Mouse (Mus musculus) thymus, postnatal 0 days (tissue): ENCODE data around the gene Rnd2. TPM values are rescaled to one million over a fixed set of nuclear protein-coding genes. Genes with fewer than 3 reads are reported as not detected.

Experiments used
- microRNA-seq: library from miRNA; unstranded; fragments of <30 nt; microRNA quantifications from one replicate; pipeline ENCODE4, GENCODE M21; 2016; ENCODE audit warnings: borderline number of aligned reads
- polyA plus RNA-seq: library from polyadenylated mRNA; unstranded; fragments of >200 nt; fragmentation: Nextera tagmentation; extraction: Ambion mirVana; gene quantifications from 2 replicates; pipeline ENCODE4 v1.2.1, GENCODE M21; 2015

Gene Rnd2
- polyA plus RNA-seq, 1 experiment from 2014 or later = 4.6 TPM

Small RNA genes within 50 kb of the gene (microRNA-seq; reads per million reads assigned to microRNA genes)
- gene Mir6929 = not detected

Other genes starting within 250 kb of the Rnd2 start
- 13.7 and 13.8 TPM in 2 replicates for gene Ezh1, start 238.5 kb upstream of the Rnd2 start, polyA plus RNA-seq
- gene Ramp2, start 219.0 kb upstream of the Rnd2 start, polyA plus RNA-seq = 29.6 and 30.8 TPM in 2 replicates
- gene Vps25, start 211.3 kb upstream of the Rnd2 start, polyA plus RNA-seq = 132 and 149 TPM in 2 replicates
- 1.4 and 2.1 TPM in 2 replicates for gene Wnk4, start 204.4 kb upstream of the Rnd2 start, polyA plus RNA-seq
- gene Cntd1, start 186.0 kb upstream of the Rnd2 start, polyA plus RNA-seq = 1.3 and 1.9 TPM in 2 replicates
- gene Coa3, start 185.9 kb upstream of the Rnd2 start, polyA plus RNA-seq = 164 and 179 TPM in 2 replicates
- gene Becn1, start 162.7 kb upstream of the Rnd2 start, polyA plus RNA-seq = 182 and 191 TPM in 2 replicates
- gene Psme3, start 148.8 kb upstream of the Rnd2 start, polyA plus RNA-seq = 123 and 135 TPM in 2 replicates
- gene Aoc2, start 139.9 kb upstream of the Rnd2 start, polyA plus RNA-seq = 0.76 and 1.0 TPM in 2 replicates
- 0.69 and 0.78 TPM in 2 replicates for gene Aoc3, start 134.4 kb upstream of the Rnd2 start, polyA plus RNA-seq
- gene G6pc, start 97.4 kb upstream of the Rnd2 start, polyA plus RNA-seq = 0.07 and 0.17 TPM in 2 replicates
- 67.6 and 70.6 TPM in 2 replicates for gene Aarsd1, start 47.4 kb upstream of the Rnd2 start, polyA plus RNA-seq
- 1.5 and 2.2 TPM in 2 replicates for gene Gm27029, start 40.2 kb upstream of the Rnd2 start, polyA plus RNA-seq
- 13.2 and 16.1 TPM in 2 replicates for gene Rundc1, start 39.9 kb upstream of the Rnd2 start, polyA plus RNA-seq
- gene Ptges3l, start 39.7 kb upstream of the Rnd2 start, polyA plus RNA-seq = 1.8 TPM in 2 replicates
- 550 and 596 TPM in 2 replicates for gene Rpl27, start 22.7 kb upstream of the Rnd2 start, polyA plus RNA-seq
- 86.4 and 87.4 TPM in 2 replicates for gene Ifi35, start 16.6 kb upstream of the Rnd2 start, polyA plus RNA-seq
- 24.7 and 25.3 TPM in 2 replicates for gene Vat1, start 1.2 kb downstream of the Rnd2 start, polyA plus RNA-seq
- gene Brca1, start 87.0 kb downstream of the Rnd2 start, polyA plus RNA-seq = 9.1 and 9.8 TPM in 2 replicates
- 39.8 and 40.2 TPM in 2 replicates for gene Nbr1, start 87.2 kb downstream of the Rnd2 start, polyA plus RNA-seq
- 7.9 and 9.2 TPM in 2 replicates for gene Tmem106a, start 117.2 kb downstream of the Rnd2 start, polyA plus RNA-seq
- gene Gm11634, start 134.3 kb downstream of the Rnd2 start, polyA plus RNA-seq = not detected in 2 replicates
- 44.5 and 46.0 TPM in 2 replicates for gene Rdm1, start 162.2 kb downstream of the Rnd2 start, polyA plus RNA-seq
- 3.0 and 3.1 TPM in 2 replicates for gene Arl4d, start 200.5 kb downstream of the Rnd2 start, polyA plus RNA-seq